Mouse (Mus musculus): ENCODE results near the gene Tbc1d2b. TPM values are rescaled to one million over a fixed set of nuclear protein-coding genes. Genes with fewer than 3 reads are reported as not detected.
A peak's percentile ranks its signal among the peaks of the same experiment; 100 is the strongest.

Tbc1d2b gene
- polyA plus RNA-seq (2014; fragmentation: Nextera tagmentation; extraction: Ambion mirVana): 29.9 and 30.7 TPM in 2 replicates

DNA sequence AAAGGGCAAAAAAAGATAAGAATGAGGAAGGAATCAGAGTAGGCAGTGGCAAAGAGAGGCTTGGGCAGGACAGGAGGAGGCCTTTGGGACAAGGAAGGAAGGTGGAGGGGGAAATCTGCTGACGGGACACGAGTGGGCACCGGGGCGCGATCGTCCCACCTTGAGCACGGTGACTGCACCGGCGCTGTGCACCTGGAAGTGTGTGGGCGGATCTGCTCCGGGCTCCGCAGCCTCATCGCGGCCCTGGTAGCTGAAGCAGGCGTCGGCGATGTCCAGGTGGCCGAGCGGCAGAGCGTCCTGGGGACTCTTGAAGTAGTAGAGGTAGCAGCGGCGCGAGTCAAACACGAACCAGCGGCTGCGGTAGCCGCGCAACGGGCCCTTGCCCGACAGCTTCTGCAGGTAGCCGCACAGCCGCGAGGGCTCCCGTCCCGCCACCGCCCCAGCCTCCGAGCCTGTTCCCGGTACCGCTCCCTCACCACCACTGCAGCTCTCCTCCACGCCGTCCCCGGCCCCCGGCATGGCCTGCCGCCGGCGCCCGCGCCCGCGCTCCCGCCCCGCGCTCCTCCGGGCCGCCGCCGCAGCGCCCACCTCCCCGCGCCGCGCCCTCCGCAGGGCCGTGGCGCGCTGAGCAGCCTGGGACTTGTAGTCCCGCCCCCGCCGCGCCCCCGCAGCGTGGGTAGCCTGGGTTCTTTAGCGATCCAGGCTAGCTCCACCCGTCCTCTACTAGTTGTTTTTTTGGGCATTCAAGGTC is at the start of gene Tbc1d2b:
Gene Tbc1d2b, minus strand, starts transcription at position 612 of the 751 bp plus-strand sequence.
- peak within 1 kb of the TSS; percentile 85 for H3K27ac ChIP-seq (ENCODE audit: low read depth)
- peaks cover 4% of the 10 kb centered on the region; the same call in 1 of the 2 replicates for H3K4me1 ChIP-seq (ENCODE audit: insufficient read depth)
- no peak for TF ChIP-seq CTCF (IDR thresholded peaks at IDR 0.05; ENCODE audit: low read depth)
- ATAC-seq (ENCODE audit: insufficient read depth): peak; percentile 87
- no peaks in the 10 kb centered on the region for H3K27me3 ChIP-seq (ENCODE audit: insufficient read depth, low read length)
- H3K36me3 ChIP-seq (ENCODE audit: insufficient read depth): no peaks in the 10 kb centered on the region
- no peaks in the 10 kb centered on the region for H3K9me3 ChIP-seq (ENCODE audit: low read depth, low read length)
- peak within 1 kb of the TSS; percentile 87 for H3K4me3 ChIP-seq (ENCODE audit: low read depth, low read length)
- H3K4me2 ChIP-seq: peak within 1 kb of the TSS; percentile 90
- peak within 1 kb of the TSS; percentile 82 for H3K9ac ChIP-seq
- peak; percentile 85 for DNase-seq
- under 1% methylated on average over 61 of the region's 74 CpGs for WGBS

DNA sequence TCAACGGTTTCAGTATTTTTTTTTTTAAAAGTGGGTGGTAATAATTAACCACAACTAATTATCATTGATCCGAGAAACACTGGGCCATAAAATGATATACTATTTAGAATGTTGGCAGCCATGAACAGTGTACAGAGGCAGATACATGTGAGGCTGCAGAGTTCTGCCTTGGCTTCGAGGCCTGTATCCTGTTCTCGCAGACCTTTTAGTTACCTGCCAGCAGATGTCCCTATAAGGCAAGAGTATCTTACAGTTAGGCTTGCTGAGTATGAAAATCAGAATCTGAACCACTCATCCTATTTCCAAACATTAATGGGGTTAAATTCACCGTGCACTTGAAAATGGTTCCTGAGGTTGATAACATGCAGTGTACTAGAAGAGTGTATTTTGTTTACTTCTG is 45.7 kb upstream of the Tbc1d2b start:
- Histone ChIP-seq H3K4me3 (ENCODE audit: low read depth, low read length) (no peak overlapping the region), H3K9ac (no peak overlapping the region), H3K27me3 (ENCODE audit: insufficient read depth, low read length) (no peaks in the 10 kb centered on the region), H3K4me2 (no peak overlapping the region), H3K27ac (ENCODE audit: low read depth) (no peak overlapping the region), H3K9me3 (ENCODE audit: low read depth, low read length) (no peaks in the 10 kb centered on the region), H3K36me3 (ENCODE audit: insufficient read depth) (no peaks in the 10 kb centered on the region), H3K4me1 (ENCODE audit: insufficient read depth) (no peaks in the 10 kb centered on the region)
- TF ChIP-seq CTCF (IDR thresholded peaks at IDR 0.05; ENCODE audit: low read depth): no peak; the same call in 1 of the 2 replicates
- ATAC-seq (ENCODE audit: insufficient read depth) (no peak), DNase-seq (peak; percentile 16)
- 65% methylated on average over 5 of the region's 5 CpGs for WGBS

DNA sequence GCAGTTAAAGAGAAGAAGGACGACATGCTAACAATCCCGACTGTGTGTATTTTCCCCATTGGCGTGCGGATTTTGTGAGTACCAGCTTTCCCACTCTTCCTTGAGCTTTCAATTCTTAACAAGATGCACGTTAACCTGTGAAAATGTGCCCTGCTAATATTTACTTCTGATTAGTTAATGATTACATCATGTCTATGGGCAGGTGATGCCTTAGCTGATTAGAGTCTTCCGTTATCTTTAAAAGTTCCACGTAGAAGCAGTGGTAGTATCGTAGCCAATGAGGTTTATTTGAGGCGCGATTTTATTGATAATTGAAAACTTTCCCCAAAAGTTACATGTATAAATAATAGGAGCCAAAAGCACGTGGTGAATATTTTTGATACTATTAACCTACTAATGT is 45.1 kb upstream of the Tbc1d2b start:
- Histone ChIP-seq H3K9ac (no peak overlapping the region), H3K27me3 (ENCODE audit: insufficient read depth, low read length) (no peaks in the 10 kb centered on the region), H3K9me3 (ENCODE audit: low read depth, low read length) (no peaks in the 10 kb centered on the region), H3K36me3 (ENCODE audit: insufficient read depth) (no peaks in the 10 kb centered on the region), H3K27ac (ENCODE audit: low read depth) (no peak overlapping the region), H3K4me1 (ENCODE audit: insufficient read depth) (no peaks in the 10 kb centered on the region), H3K4me2 (no peak overlapping the region), H3K4me3 (ENCODE audit: low read depth, low read length) (no peak overlapping the region)
- ATAC-seq (ENCODE audit: insufficient read depth): no peak
- DNase-seq: no peak
- 76% methylated on average over 11 of the region's 11 CpGs for WGBS
- no peak for TF ChIP-seq CTCF (IDR thresholded peaks at IDR 0.05; ENCODE audit: low read depth)

- Histone ChIP-seq H3K4me1 (ENCODE audit: insufficient read depth) (no peaks in the 10 kb centered on the region), H3K36me3 (ENCODE audit: insufficient read depth) (no peaks in the 10 kb centered on the region), H3K9me3 (ENCODE audit: low read depth, low read length) (no peaks in the 10 kb centered on the region), H3K27me3 (ENCODE audit: insufficient read depth, low read length) (no peaks in the 10 kb centered on the region), H3K27ac (ENCODE audit: low read depth) (no peak overlapping the region), H3K4me2 (no peak overlapping the region), H3K4me3 (ENCODE audit: low read depth, low read length) (no peak overlapping the region), H3K9ac (no peak overlapping the region)
- no peak for TF ChIP-seq CTCF (IDR thresholded peaks at IDR 0.05; ENCODE audit: low read depth)
- 87% methylated on average over 2 of the region's 2 CpGs for WGBS
- DNase-seq (no peak), ATAC-seq (ENCODE audit: insufficient read depth) (no peak)
These were observed 33.6 kb upstream of the Tbc1d2b start for GRCm38 (mm10) chr9:90304254-90304653.

DNA sequence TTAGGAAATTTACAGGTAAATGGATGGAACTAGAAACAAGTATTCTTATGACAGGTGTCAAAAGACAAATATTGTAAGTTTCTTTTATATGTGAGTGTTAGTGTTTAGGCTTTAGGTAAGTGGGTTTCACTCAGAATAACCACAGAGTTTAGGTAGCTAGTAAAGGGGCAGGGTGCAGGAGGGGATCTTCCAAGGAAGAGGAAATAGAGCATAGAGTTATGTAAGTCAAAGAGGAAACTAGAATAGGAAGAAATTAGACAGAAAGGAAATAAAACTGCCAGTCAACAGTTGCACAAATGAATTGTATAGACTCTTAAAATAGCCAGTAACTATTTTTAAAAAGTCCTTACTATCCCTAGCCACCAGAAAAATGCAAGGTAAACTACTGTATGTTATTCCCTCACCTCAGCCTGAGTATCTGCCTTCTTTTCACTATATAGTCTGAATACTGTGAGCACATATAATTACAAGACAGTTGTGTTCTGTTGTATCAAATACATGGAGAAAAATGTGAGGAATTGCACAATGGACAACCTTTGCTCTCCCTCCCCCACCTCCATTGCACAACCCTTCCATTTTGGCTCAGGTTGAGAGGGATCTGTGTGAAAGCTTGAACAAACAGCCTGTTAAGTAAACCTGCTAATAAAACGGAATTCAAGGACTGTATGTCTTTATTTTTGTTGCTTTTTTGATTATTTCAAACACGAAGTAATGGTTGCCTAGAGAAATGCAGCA is 32.7 kb upstream of the Tbc1d2b start:
- no peak for TF ChIP-seq CTCF (IDR thresholded peaks at IDR 0.05; ENCODE audit: low read depth)
- Histone ChIP-seq H3K27ac (ENCODE audit: low read depth) (no peak overlapping the region), H3K4me1 (ENCODE audit: insufficient read depth) (no peaks in the 10 kb centered on the region), H3K9me3 (ENCODE audit: low read depth, low read length) (no peaks in the 10 kb centered on the region), H3K27me3 (ENCODE audit: insufficient read depth, low read length) (no peaks in the 10 kb centered on the region), H3K36me3 (ENCODE audit: insufficient read depth) (no peaks in the 10 kb centered on the region), H3K9ac (no peak overlapping the region), H3K4me2 (no peak overlapping the region), H3K4me3 (ENCODE audit: low read depth, low read length) (no peak overlapping the region)
- DNase-seq (no peak), ATAC-seq (ENCODE audit: insufficient read depth) (no peak)
- WGBS: 46% methylated on average over 2 of the region's 2 CpGs

GRCm38 (mm10) chr9:90302670-90303069 is 32.1 kb upstream of the Tbc1d2b start:
- DNase-seq: no peak
- no peak overlapping the region for H3K27ac ChIP-seq (ENCODE audit: low read depth)
- H3K4me2 ChIP-seq: no peak overlapping the region
- no peak overlapping the region for H3K4me3 ChIP-seq (ENCODE audit: low read depth, low read length)
- TF ChIP-seq CTCF (IDR thresholded peaks at IDR 0.05; ENCODE audit: low read depth): no peak
- no peaks in the 10 kb centered on the region for H3K9me3 ChIP-seq (ENCODE audit: low read depth, low read length)
- H3K27me3 ChIP-seq (ENCODE audit: insufficient read depth, low read length): no peaks in the 10 kb centered on the region
- WGBS: 66% methylated on average over 4 of the region's 4 CpGs
- no peaks in the 10 kb centered on the region for H3K36me3 ChIP-seq (ENCODE audit: insufficient read depth)
- ATAC-seq (ENCODE audit: insufficient read depth): no peak
- H3K4me1 ChIP-seq (ENCODE audit: insufficient read depth): no peaks in the 10 kb centered on the region
- no peak overlapping the region for H3K9ac ChIP-seq

DNA sequence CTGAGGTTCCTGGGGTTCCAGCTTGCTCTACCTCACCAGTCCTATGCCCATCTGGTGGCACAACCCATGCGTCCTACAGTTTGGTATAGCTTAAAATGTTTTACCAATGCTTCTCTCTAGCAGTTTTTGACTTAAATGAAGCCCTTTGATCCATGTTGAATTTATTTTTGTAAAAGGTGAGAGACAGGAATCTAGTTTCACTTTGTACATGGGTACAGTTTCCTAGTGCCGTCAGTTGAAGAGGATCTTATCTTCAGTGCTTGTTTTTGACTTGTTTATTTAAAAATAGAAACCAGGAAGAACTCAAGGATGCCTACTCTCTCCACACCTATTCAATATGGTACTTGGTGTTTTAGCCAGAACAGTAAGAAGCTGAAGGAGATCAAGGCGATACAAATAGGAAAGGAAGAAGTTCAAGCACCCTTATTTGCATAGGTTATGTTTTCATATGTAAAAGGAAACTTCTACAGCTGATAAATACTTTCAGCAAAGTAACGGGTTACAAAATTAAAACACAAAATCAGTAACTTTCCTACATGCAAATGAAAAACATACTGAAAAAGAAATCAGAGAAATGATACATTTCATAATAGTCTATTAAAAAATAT is 30.6 kb upstream of the Tbc1d2b start:
- Histone ChIP-seq H3K4me1 (ENCODE audit: insufficient read depth) (no peaks in the 10 kb centered on the region), H3K27ac (ENCODE audit: low read depth) (no peak overlapping the region), H3K4me3 (ENCODE audit: low read depth, low read length) (no peak overlapping the region), H3K27me3 (ENCODE audit: insufficient read depth, low read length) (no peaks in the 10 kb centered on the region), H3K4me2 (no peak overlapping the region), H3K9ac (no peak overlapping the region), H3K9me3 (ENCODE audit: low read depth, low read length) (no peaks in the 10 kb centered on the region), H3K36me3 (ENCODE audit: insufficient read depth) (no peaks in the 10 kb centered on the region)
- no peak for TF ChIP-seq CTCF (IDR thresholded peaks at IDR 0.05; ENCODE audit: low read depth)
- 57% methylated on average over 4 of the region's 4 CpGs for WGBS
- no peak for ATAC-seq (ENCODE audit: insufficient read depth)
- DNase-seq: no peak
